Mouse (Mus musculus) heart, postnatal 0 days (tissue): Measurements from ENCODE around the gene 9930111J21Rik1. TPM values are rescaled to one million over a fixed set of nuclear protein-coding genes. Genes with fewer than 3 reads are reported as not detected.
"Not testable (repeated sequence)": the region's sequence is repeated elsewhere in the genome, so short reads cannot be mapped to it uniquely, and the experiment has no call there.

Experiments used
- ATAC-seq: fragments of 200-750 bp; cut with Nextera tagmentation; 2 replicates; pipeline ENCODE4 v1.8.0; 2017; ENCODE audit warnings: low read depth, moderate number of reproducible peaks, moderate library complexity; ENCODE audit not compliant: insufficient read depth
- DNase-seq: peaks from one replicate; pipeline ENCODE4 v3.0.0-alpha.2; 2016; ENCODE audit warnings: low spot score
- H3K27ac ChIP-seq: fragments of 300-500 bp; sonication (generic); 2 replicates; pipeline ENCODE4 v1.5.1; 2014; ENCODE audit warnings: low read depth, mild to moderate bottlenecking
- H3K27me3 ChIP-seq: fragments of 300-500 bp; sonication (generic); 2 replicates; pipeline ENCODE4 v1.6.1; 2014; ENCODE audit warnings: low read length, mixed read lengths; ENCODE audit not compliant: control insufficient read depth, insufficient read depth
- H3K36me3 ChIP-seq: fragments of 300-500 bp; sonication (generic); replicated peaks from 2 replicates; pipeline ENCODE4 v1.6.1; 2014; ENCODE audit warnings: low read length, mixed read lengths; ENCODE audit not compliant: control insufficient read depth, insufficient read depth
- H3K4me1 ChIP-seq: fragments of 300-500 bp; sonication (generic); 2 replicates; pipeline ENCODE4 v1.6.1; 2014; ENCODE audit warnings: antibody characterized with exemption; ENCODE audit not compliant: control insufficient read depth, insufficient read depth
- H3K4me2 ChIP-seq: fragments of 300-500 bp; sonication (generic); 2 replicates; pipeline ENCODE4 v1.6.1; 2014; ENCODE audit warnings: low read depth, mild to moderate bottlenecking, low read length, moderate library complexity
- H3K4me3 ChIP-seq: fragments of 300-500 bp; sonication (generic); 2 replicates; pipeline ENCODE4 v1.5.1; 2014; ENCODE audit warnings: low read depth, low read length
- H3K9ac ChIP-seq: fragments of 300-500 bp; sonication (generic); replicated peaks from 2 replicates; pipeline ENCODE4 v1.6.1; 2014; ENCODE audit warnings: low read depth, low read length, mixed read lengths
- H3K9me3 ChIP-seq: fragments of 300-500 bp; sonication (generic); replicated peaks from 2 replicates; pipeline ENCODE4 v1.6.1; 2016; ENCODE audit warnings: low read length; ENCODE audit not compliant: control insufficient read depth
- CTCF ChIP-seq: IDR thresholded peaks from 2 replicates; pipeline ENCODE4 v1.5.1; 2016; ENCODE audit warnings: antibody characterized with exemption, control low read depth, low read depth
- EP300 ChIP-seq: IDR thresholded peaks from 2 replicates; pipeline ENCODE4 v1.6.1; 2016; ENCODE audit warnings: antibody characterized with exemption, low read depth
- whole genome bisulfite sequencing: fragments of 180-500 bp; shearing (Covaris S2); extraction: QIAGEN DNeasy Blood & Tissue Kit; methylation state at CpG from one replicate; pipeline ENCODE4 v1.1.7; 2014; 5-methylcytosine and 5-hydroxymethylcytosine counted together
- polyA plus RNA-seq: library from polyadenylated mRNA; unstranded; fragments of >200 nt; fragmentation: Nextera tagmentation; extraction: Ambion mirVana; gene quantifications from 2 replicates; pipeline ENCODE4 v1.2.1, GENCODE M21; 2015
- total RNA-seq: library from RNA; depleted of rRNA; stranded (reverse); fragments of >200 nt; gene quantifications from 2 replicates; pipeline ENCODE4 v1.2.3, GENCODE M21; 2014; ENCODE audit warnings: low replicate concordance

The 9930111J21Rik1 gene
- total and polyA plus RNA-seq, 2 experiments from 2014 or later, result 0.52 to 4.9 TPM

DNA sequence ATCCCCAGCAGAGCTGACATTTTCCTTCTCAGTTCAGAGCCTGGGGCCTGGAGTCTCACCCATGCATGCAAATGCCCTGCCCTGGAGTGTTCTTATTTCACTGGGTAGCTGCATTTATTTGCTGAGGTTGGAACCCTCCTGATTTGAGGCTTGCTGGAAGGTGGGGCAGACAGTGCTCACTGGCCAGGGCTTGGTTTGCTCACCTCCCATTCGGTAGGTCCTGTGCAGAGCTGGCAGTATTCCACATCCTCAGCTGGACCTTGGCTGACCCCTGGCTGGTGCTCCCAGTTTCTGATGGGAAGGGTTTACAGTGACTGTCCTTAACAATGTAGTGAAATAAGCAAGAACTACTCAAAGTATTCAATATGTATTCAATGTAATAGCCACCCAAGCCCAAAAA lies 45.3 kb downstream of the 9930111J21Rik1 start:
- not testable (repeated sequence) for H3K4me1 ChIP-seq, H3K9me3 ChIP-seq, H3K4me2 ChIP-seq, DNase-seq, H3K27ac ChIP-seq, H3K4me3 ChIP-seq, H3K36me3 ChIP-seq, ATAC-seq, H3K9ac ChIP-seq, H3K27me3 ChIP-seq
- WGBS, result 13% methylated on average over 1 of the region's 1 CpGs

- H3K27ac ChIP-seq, H3K4me1 ChIP-seq, H3K36me3 ChIP-seq, H3K4me2 ChIP-seq, H3K9ac ChIP-seq, H3K9me3 ChIP-seq, ATAC-seq, H3K4me3 ChIP-seq, H3K27me3 ChIP-seq, DNase-seq: not testable (repeated sequence)
- 50% methylated on average over 1 of the region's 1 CpGs for WGBS
These were observed 45.8 kb downstream of the 9930111J21Rik1 start for GRCm38 (mm10) chr11:48933422-48933821.

- not testable (repeated sequence) for H3K36me3 ChIP-seq, ATAC-seq, H3K4me3 ChIP-seq, H3K27ac ChIP-seq, H3K27me3 ChIP-seq, H3K9ac ChIP-seq, H3K9me3 ChIP-seq, H3K4me2 ChIP-seq, DNase-seq, H3K4me1 ChIP-seq
- WGBS, result 78% methylated on average over 1 of the region's 1 CpGs
These were observed 51.1 kb downstream of the 9930111J21Rik1 start for GRCm38 (mm10) chr11:48928068-48928467.

DNA sequence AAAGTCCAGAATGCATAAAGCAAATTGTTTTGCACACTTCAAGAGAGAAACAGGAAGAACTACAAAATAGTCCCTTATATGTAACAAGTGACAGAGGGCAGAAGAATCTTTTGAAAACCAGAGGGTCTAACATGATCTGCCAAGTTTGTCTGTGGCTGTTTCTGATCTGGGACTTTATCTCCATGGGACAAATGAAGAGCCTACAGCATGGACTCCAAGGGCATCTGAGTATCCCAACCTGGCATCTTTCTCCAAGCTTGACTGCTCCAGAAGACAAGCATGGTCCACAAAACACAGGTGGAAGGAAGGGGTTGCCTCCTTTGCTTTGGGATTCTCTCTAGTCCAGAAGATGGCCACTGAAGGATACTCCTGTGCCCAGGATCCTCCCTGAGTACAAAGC lies 52.8 kb downstream of the 9930111J21Rik1 start:
- not testable (repeated sequence) for H3K4me3 ChIP-seq, H3K27ac ChIP-seq, H3K27me3 ChIP-seq, DNase-seq, H3K36me3 ChIP-seq, ATAC-seq, H3K4me2 ChIP-seq, H3K4me1 ChIP-seq, H3K9me3 ChIP-seq, H3K9ac ChIP-seq

DNA sequence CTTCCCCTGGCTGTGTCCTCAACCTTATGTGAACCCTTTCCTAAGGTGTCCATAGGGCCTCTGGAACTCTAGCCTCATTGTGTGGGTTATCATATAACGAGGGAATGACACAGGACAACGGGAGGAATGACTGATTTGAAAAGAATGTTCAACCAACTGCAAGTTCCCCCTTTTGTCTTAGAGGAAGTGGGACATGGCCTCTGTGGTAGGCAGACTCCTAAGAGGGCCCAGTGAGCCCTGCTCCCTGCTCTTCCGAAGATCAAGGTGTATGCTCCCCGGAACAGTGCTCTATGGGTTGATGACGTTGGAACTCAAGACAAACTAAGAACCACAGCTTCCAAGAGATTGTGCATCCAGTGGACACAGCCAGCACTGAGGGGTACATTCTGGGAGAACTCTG lies 55.4 kb downstream of the 9930111J21Rik1 start:
- not testable (repeated sequence) for DNase-seq, H3K36me3 ChIP-seq, H3K9ac ChIP-seq, H3K4me2 ChIP-seq, H3K9me3 ChIP-seq, H3K27me3 ChIP-seq, H3K27ac ChIP-seq, ATAC-seq, H3K4me3 ChIP-seq, H3K4me1 ChIP-seq
- 75% methylated on average over 5 of the region's 5 CpGs for WGBS

DNA sequence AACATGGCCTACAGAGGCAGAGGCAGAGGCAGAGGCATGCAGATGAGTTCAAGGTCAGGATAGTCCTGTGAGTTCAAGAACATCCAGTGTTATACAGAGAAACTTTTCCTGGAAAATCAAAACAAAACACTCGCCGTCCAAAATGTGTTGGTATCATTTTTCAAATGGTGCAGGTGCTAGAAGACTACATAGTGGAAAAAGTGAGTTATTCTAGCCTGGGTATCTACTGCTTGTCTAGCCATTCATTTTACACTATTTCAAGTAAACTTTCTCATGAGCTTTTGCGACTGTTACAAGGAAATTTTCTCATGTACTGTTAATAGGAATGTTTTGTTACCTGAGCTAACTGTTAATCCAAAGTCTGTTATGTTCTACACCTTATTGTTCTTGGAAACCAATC lies 60.8 kb downstream of the 9930111J21Rik1 start:
- Histone ChIP-seq H3K9ac (no peak overlapping the region), H3K4me3 (no peak overlapping the region), H3K9me3 (no peaks in the 10 kb centered on the region), H3K27me3 (no peaks in the 10 kb centered on the region), H3K36me3 (no peaks in the 10 kb centered on the region), H3K4me1 (no peaks in the 10 kb centered on the region), H3K27ac (no peak overlapping the region), H3K4me2 (no peak overlapping the region)
- WGBS, result 67% methylated on average over 3 of the region's 3 CpGs
- DNase-seq, result no peak
- no peak for ATAC-seq
- TF ChIP-seq CTCF (no peak), EP300 (no peak)
